Mouse (Mus musculus) testis, postnatal 14 days (tissue): Measurements from ENCODE around the gene Robo1.

ENCODE experiments used
- DNase-seq: peaks from one replicate; pipeline ENCODE4 v3.0.0; 2021; ENCODE audit warnings: low spot score

The Robo1 gene

GRCm38 (mm10) chr16:72934908-72935307, 626.8 kb downstream of the Robo1 start:
- DNase-seq: no peak

DNA sequence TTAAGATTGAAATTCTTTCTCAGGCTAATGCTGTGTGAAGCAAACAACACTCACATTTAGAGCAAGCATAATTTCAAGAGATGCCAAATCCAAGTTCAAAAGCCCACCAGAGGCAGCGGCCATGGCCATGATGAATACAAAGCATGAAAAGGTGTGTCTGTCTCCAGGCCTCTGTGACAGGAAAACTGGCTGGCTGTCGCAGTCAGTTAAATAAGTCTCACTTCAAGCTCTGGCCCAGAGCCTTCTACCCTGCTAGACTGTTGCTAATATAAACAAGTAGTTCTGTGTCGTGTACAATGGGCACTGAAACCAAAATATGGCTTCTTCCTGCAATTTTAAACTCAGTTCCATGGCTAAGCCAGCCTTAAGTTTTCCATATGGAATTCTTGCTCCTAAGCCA, 629.1 kb downstream of the Robo1 start:
- DNase-seq: no peak

DNA sequence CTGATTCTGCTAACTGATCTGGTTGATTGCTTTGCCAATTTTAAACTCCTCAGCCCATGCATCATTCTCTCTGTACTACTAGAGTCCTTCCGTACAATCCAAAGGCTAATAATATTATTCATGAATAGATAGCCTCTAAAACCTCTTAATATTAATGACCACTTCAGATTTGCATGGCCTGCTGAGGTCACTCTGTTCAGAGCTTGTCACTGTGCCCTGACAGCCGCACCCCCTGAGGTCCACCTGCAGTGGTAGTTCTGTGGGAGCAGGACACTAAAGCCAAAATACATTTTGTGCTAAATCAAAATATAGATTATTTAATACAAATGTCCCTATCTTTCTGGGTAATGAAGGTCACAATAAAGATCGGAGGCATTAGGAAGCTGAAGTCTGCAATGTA, 631.8 kb downstream of the Robo1 start:
- no peak for DNase-seq

GRCm38 (mm10) chr16:72940786-72941185, 632.7 kb downstream of the Robo1 start:
- no peak for DNase-seq

- DNase-seq: no peak
Measured at GRCm38 (mm10) chr16:72944403-72944802, 636.3 kb downstream of the Robo1 start.

- DNase-seq: no peak
Measured at GRCm38 (mm10) chr16:72951969-72952368, 643.9 kb downstream of the Robo1 start.

GRCm38 (mm10) chr16:72959018-72959702, 651.1 kb downstream of the Robo1 start:
- DNase-seq: no peak

GRCm38 (mm10) chr16:72959823-72960222, 651.7 kb downstream of the Robo1 start:
- no peak for DNase-seq

- DNase-seq: no peak
Measured at GRCm38 (mm10) chr16:72963782-72964181, 655.7 kb downstream of the Robo1 start.

DNA sequence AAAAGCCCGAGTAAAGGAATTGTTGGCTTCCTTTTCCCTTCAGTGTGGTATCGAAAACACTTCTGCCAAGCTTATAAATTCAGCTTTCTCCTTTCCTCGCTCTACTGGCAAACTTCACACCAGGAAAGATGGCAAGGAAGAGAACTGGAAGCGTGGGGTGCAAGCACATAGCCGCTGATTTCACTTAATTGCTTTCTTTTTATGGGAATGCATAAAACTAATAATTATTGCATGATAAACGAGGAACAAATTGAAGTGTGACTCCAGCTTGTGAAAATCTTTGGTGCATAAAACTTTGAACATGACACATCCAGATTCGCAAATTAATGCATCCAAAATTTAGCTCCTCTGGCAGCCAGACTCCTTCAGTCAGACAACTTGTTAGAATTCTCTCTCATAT, 659.4 kb downstream of the Robo1 start:
- no peak for DNase-seq

DNA sequence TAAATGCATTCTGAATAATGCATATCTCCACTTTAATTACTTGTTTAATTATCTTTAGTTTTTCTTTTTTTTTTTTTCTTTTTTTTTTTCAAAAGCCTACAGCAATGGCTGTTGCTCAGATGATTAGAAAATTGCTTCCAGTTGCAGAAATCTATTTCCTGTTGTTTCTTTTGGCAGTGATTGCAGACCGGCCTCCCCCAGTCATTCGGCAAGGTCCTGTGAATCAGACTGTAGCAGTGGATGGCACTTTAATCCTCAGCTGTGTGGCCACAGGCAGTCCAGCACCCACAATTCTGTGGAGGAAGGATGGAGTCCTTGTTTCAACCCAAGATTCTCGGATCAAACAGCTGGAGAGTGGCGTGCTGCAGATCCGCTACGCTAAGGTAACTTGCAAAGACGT, 661.9 kb downstream of the Robo1 start:
- DNase-seq: no peak

DNA sequence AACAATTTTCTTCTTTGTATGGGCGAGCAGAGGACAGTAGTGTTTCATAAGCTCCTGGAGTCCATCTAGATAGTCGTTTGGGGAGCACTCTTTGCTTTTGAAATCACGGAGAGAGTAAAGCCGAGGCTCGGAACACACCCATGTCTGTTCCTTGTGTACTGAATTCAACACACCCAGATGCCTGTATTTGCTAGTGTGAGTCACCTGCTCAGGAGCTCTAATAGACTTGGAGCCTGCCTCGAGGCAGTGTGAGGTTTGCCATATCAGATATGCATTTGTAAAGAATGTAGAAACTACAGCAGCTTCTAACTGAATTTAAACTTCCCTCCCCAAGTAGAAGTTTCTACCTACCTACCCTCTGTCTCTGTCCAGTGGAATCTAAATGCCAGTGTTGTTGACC, 665.6 kb downstream of the Robo1 start:
- no peak for DNase-seq

DNA sequence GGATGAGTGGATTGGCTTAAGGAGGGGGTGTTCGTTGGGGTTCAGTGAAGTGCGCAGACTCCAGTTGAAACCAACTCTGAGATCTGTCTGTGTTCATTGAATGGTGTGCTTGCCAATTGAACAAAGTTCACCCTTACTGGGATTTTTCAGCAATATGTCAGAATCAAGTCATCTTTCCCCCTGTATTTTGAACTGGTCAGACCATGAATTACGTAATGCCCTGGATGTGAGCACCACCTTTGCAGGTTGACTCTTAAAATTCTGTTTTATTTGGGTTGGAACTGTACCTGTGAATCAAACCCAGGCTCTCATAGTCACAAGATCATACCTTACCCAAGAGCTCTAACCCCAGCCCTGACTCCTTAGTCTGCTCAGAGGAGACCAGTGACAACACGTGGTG, 666.6 kb downstream of the Robo1 start:
- DNase-seq: no peak

GRCm38 (mm10) chr16:72976849-72977576, 668.9 kb downstream of the Robo1 start:
- DNase-seq: no peak

DNA sequence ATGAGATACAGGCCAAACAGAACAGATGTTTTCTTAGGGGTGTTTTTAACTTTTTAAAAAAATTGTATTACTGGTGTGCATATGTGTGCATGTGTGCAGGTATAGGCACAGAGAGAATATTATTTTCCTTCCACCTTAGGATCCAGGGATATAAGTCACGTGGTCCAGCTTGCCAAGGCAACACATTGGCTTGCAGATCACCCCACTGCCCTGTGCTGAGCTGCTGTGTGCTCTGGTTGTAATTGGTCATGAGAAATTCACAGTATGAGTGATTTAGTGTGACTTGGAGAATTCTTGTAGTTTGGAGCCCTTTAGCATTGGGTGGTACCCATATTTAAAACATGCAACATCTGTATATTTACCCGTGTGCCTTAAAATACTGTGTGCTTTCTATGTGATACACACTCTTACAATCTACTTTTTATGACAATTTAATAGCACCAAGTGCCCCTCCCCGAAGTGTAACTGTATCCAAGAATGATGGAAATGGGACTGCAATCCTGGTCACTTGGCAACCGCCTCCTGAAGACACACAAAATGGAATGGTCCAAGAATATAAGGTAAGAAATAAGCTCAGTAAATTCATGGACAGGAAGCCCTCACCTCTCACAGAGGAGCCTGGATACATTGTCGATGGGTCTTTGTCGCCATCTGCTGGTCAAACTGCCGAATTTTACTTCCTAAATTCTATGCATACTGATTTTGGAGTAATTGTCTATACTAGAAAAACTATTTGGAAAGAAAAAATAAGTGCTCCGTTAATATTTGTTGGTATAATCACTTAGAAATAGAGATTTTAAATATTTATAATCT, 671.5 kb downstream of the Robo1 start:
- DNase-seq: peak; percentile 8

GRCm38 (mm10) chr16:72990376-72991167, 682.5 kb downstream of the Robo1 start:
- no peak for DNase-seq

- no peak for DNase-seq
Measured at GRCm38 (mm10) chr16:72993189-72993588, 685.1 kb downstream of the Robo1 start.

GRCm38 (mm10) chr16:72993594-72993993, 685.5 kb downstream of the Robo1 start:
- no peak for DNase-seq

DNA sequence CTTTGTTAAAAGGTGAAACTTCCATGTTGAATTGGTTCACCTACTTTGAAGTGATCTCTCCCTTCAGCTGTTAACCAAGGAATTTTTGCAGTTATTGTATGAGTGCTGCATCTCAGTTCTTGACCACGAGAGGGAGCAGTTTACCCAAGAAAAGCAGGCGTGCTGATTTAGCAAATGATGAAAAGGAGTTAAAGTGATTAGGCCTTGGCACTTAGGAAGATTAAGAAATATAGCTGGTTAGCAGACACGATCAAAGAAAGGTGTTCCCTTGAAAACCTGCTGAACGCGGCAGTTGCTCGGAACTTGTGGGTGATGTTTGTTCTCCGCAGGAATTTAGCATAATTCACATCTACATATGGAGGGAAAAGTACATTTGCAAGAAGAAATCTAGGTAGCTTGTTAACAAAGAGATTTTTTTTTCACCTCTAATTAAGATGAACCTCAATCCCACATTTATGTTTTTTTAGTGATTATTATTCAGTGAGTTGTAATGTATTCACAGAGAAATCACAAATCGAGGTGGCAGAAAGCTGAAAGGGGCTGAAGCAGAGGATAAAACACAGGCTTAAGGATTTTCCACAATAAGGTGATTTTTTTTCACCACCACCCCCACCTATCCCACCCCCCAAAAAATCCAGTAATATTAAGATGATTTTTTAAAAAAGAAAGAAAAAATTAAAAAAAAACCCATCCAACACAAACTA, 687.3 kb downstream of the Robo1 start:
- DNase-seq: no peak

DNA sequence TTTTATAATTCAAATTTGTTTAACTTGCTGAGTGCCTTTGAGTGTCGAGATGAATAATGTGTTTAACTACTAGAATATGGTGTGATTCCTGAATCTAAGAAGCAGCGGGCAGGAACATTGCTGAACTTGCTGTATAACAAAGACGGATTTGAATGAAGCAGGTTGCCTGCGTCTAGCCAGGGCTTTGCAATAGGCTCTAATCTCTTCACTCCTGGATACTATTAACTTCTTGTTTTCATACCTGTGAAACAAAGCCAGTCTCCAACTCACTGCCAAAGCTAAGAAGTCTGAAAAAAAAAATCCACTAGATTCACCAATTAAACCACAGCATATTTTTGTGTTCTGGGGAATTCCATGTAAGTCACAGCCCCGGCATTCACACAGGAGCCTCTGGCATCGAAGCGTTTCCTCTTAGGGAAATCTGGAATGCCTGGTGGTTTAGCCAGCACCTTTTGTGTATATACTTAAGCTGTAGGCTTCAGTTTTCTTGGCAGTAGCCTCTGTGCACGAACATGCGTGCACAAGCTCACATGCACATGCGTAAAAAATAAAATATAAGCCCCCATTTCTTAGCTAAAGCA, 687.9 kb downstream of the Robo1 start:
- DNase-seq: no peak

DNA sequence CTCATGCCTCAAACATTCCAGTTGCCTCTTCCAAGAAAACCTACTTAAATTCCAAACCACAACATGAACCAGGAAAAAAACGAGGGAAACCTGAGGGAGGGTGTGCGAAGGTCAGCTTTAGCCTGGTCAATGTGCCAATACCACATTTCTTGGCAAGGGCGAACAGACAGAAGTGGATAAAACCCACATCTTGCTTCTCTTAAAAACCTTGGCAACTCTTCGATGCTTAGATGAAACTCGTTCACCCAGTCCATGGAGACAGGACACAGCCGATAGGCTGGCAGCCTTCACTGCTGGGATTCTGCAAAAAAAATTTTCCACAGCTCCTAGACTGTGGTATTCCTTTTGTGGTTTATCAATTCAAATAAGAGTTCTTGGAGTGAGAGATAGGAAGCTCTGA, 690.6 kb downstream of the Robo1 start:
- no peak for DNase-seq
